Mouse (Mus musculus) gastrocnemius, postnatal 4 days (tissue): ENCODE results near the gene Hist1h2ag. TPM values are rescaled to one million over a fixed set of nuclear protein-coding genes. Genes with fewer than 3 reads are reported as not detected.

Source experiments
- DNase-seq, 2 experiments: peaks; one replicate each; pipeline ENCODE4 v3.0.0; 2021 to 2022; ENCODE audit warnings: low spot score in 2 of 2, mixed read lengths in 2 of 2
- total RNA-seq, 2 experiments: library from RNA; stranded (reverse); gene quantifications; 2 replicates each; pipeline ENCODE4 v1.2.3; 2021

Gene Hist1h2ag
- total RNA-seq, 2 experiments from 2014 or later: 270 to 354 TPM

DNA sequence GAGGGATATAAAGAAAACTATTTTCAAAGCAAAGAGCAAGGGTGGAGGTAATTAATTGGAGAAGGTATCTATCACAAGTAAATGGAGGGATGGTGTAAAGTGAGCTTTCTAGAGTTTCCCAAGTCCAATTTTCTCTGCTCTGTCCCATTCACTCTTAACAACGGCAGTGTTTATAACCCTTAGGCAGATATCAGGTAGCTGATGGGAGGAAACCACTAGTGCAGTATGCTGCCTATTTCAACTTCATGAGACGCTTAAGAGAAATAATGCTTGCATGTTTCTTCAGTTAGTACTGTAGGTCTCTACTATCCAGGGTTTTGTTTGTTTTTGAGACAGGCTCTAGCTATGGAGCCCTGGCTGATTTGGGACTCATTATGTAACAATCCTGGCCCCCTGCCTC lies 5.3 kb downstream of the Hist1h2ag start:
- DNase-seq: no peak

- DNase-seq: no peak
These were observed 5.8 kb downstream of the Hist1h2ag start for GRCm38 (mm10) chr13:22036986-22037385.

- no peak for DNase-seq
These were observed 6.4 kb downstream of the Hist1h2ag start for GRCm38 (mm10) chr13:22036149-22036956.

DNA sequence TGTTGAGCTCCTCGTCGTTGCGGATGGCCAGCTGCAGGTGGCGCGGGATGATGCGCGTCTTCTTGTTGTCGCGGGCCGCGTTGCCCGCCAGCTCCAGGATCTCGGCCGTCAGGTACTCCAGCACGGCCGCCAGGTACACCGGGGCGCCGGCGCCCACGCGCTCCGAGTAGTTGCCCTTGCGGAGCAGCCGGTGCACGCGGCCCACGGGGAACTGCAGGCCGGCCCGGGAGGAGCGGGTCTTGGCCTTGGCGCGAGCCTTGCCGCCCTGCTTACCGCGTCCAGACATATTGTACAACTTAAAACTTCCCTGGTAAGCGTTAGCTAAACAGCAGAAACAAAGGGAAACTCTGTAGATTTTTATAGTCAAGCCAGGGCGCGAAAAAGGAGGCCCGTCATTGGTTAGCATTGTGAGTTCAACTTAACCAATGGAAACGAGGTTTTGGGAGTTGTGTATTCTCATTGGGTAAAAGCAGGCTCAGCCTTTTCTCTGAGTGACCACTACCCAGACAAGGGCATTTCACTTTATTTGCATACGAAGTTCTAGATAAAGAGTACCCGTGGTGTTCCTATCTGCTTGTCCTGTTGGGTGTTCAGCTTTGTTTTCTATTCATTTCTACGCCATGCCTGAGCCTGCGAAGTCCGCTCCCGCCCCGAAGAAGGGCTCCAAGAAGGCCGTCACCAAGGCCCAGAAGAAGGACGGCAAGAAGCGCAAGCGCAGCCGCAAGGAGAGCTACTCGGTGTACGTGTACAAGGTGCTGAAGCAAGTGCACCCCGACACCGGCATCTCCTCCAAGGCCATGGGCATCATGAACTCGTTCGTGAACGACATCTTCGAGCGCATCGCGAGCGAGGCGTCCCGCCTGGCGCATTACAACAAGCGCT lies 7.2 kb downstream of the Hist1h2ag start, which contains the start of the genes Hist1h2ah and Hist1h2bk:
Gene Hist1h2ah (minus strand): TSS at position 302 of the 882 bp plus-strand sequence.
Gene Hist1h2bk (plus strand): TSS at position 604 of the 882 bp plus-strand sequence.
- peak; percentile 44 to 74 for DNase-seq

DNA sequence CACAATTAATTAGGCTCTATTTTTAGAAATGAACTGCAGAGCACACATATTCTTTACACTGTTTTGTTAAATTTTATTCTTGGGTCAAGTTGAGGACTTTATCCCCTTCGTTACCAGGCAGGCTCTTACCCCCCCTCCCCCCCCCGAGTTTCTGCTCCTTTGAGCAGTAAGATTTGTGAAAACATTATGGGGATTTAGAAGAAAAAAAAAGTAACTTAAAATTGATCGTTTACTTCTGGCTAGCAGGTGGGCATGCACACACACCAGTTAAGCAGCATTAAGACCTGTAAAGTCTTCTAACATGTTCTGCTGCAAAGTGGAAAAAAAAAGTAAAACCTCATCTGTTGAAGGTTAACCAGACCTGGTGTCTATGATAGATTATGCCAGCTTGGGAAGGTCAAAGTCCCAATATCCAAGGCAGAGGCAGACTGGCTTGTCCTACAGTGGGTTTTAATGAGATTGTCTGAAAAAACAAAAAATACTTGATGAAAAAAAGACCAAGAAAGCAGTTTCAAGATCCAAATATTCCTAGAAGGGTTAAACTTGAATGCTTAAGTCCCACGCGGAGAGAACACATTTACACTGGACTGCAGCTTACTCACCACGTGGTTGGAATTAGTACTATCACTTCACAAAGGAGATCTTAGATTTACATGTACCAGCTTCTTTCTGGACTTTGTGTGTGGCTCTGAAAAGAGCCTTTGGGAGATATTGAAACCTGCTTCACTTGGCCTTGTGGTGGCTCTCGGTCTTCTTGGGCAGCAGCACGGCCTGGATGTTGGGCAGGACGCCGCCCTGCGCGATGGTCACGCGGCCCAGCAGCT lies 8.1 kb downstream of the Hist1h2ag start:
- DNase-seq: no peak

- no peak for DNase-seq
These were observed 8.9 kb downstream of the Hist1h2ag start for GRCm38 (mm10) chr13:22033741-22034442.

DNA sequence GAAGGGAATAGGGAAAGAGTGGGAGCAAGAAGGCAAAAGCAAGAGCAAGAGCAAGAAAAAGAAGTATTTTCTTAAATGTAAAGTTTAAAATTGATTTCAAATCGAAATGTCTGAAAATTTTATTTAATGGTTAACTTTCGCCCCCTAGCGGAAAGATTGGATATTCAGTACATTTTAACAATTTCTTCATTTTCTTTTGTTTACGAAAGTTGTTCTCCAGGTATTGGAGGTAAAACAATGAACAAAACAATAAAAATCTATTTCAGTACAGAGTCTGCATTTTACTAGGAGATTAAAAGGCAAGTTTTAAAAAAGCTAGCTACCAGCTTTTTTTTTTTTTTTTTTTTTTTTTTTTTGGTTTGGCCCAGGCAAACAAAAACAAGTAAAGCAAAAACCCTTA lies 12.3 kb downstream of the Hist1h2ag start:
- DNase-seq: no peak

- no peak for DNase-seq
These were observed 12.8 kb downstream of the Hist1h2ag start for GRCm38 (mm10) chr13:22029928-22030327.

DNA sequence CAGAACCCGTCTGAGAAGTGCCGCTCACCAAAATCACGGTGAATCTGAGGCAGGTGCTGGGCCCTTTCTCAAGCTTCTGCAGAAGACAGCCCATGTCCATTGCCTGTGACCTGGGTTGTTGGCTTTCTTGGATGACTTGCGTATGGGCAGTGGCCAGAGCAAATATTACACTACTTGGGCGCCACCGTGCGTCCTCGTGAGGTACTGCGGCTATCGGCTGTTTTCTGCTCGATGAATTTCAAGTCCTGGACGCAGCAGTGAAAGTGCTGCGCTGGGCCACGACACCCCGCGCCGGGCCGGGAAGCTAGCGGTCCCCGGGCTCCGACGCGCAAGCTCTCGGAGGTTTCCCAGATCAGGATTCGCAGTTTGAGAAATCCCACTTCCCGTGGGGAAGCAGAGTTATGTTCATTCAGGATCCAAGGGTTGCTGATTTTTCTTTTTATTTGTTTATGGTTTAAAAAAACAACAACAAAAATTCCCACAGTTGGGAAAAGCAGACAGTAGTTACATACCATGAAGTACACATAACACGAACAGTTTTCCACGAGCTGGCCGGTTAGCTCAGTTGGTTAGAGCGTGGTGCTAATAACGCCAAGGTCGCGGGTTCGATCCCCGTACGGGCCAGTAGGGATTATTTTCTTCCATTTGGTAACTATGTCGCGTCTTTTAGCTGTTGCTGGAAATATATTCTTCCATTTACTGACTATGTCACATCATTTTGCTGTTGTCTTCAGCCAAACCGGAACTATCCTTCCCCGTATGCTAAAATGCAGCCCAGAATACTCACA lies 13.9 kb downstream of the Hist1h2ag start:
- DNase-seq: peak; percentile 83 to 92

DNA sequence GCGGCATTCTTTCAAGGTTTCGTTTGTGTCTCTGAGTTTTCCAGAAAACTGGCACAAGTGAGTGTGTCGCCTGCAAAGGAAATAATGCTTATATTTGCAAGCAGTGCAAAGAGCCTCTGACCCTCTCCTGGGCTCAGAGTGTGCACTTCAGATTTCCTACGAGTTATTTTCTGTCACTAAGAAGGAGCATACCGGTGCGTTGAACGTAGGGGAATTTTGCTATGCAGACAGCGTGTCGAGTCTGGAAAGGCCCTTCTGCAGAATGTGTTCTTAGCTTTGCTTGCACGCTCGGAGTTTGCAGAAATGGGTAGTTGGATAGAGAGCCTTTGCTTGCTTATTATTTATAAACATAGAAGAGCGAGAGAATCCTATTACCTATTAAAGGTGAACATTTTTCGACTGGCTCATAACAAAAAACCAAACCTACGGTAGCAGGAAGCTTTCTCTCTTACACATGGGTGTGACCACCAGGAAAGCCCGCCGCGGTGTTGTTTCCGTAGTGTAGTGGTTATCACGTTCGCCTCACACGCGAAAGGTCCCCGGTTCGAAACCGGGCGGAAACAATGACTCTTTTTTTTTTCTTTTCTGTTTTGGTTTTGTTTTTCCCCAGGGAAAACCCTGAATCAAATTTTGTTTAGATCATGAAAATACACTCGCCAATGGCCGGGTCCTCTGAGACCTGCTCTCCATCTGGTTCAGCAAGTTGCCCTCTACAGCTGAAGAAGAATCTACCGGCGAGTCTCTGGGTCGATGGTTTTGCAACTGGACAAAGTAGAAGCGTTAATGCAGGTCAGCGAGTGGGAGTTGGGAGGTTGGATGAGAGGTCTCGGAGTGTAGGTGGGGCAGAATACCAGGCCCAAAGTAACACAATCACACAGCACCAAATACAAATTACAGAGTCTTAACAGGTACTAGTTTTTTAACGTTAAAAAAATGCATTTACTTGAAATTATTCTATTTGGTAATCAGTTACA lies 16.4 kb downstream of the Hist1h2ag start:
- peak; percentile 69 to 80 for DNase-seq

DNA sequence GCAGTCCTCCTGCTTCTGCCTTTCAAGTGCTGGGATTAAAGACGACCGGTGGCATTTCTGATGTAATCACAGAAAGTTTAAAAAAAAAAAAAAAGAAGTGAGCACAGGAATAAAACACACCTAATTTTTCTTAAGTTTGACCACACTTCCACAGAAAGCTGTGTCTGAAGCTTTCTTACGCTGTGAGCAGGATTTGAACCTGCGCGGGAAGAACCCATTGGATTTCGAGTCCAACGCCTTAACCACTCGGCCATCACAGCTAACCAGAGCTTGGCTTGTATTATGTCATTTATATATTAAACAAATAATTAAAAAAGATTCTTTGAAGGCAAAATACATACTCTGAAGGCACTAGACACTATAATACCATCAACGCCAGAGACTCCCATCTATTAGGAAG lies 20.5 kb downstream of the Hist1h2ag start:
- peak in 1 of 2 experiments; percentile 67 for DNase-seq

- no peak for DNase-seq
These were observed 21.2 kb downstream of the Hist1h2ag start for GRCm38 (mm10) chr13:22021581-22021980.

GRCm38 (mm10) chr13:22020901-22021339 lies 21.8 kb downstream of the Hist1h2ag start:
- peak; percentile 42 to 56 for DNase-seq

GRCm38 (mm10) chr13:22019934-22020835 lies 22.6 kb downstream of the Hist1h2ag start:
- no peak for DNase-seq

DNA sequence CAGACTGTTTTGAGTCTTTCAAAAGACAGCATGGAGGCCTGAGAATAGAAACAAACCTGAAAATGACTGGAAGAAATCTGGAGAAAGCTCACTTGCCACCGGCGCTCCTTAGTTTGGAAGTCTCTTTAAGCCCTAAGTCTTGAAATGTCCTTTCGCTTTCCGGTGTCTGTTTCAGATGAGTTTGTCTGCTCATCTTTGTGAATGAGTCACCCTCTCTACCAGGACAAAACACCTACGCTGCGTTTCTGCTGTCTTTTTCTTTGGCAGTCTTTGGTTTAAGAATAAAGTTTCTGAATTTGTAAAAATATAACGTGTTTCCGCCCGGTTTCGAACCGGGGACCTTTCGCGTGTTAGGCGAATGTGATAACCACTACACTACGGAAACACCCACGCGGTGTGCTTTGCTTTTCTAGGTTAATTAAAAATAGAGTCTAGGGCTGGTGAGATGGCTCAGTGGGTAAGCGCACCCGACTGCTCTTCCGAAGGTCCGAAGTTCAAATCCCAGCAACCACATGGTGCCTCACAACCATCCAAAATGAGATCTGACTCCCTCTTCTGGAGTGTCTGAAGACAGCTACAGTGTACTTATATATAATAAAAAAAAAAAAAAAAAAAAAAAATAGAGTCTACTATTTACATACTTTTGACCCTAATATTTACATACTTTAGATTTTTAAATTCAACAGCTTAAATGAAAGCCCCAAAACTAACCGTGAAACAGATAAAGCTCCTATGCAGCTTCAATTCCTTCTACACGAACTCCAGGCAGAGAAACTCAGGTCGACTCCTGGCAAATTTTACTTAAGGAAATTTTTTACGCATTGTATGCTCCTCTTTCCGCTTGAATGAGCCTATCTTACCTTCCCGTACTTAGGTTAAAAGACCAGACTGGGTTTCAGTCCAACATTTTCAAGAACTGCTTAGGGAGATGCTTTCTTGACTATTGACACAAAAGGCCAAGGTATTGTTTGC lies 27.0 kb downstream of the Hist1h2ag start:
- DNase-seq: peak; percentile 46 to 50

GRCm38 (mm10) chr13:22014411-22014845 lies 28.3 kb downstream of the Hist1h2ag start:
- no peak for DNase-seq
